15 mouse cellular contexts compared by ENCODE assay signal in genomic region chr13:59173840-59174239, GRCm38 (mm10).
DNase-seq lines count a peak whose midpoint lies in the region; ATAC-seq lines count a peak whose summit lies in the region.
"Had no signal": no experiment of that assay in that cellular context is flagged by ENCODE, and none has a peak within 500 bp of the region (broad histone marks: within the 10 kb centered on the region; RNA-seq: fewer than 3 reads in every experiment).

No protein-coding gene starts in this region.

- ATAC-seq in cerebellum, adult (ENCODE audit: insufficient number of reproducible peaks, low FRiP score, low TSS enrichment) = peak; percentile 26; the same call in 1 of the 2 replicates
- ATAC-seq: forebrain, embryonic 15.5 days; intestine, postnatal 0 days; Patski had no signal

- DNase-seq in cerebellum, postnatal 10 days = no peak
- peak; percentile 11 for DNase-seq in cerebellum, adult 9-11 months
- DNase-seq in cerebellum, adult 11 months = no peak
- peak; percentile 40 for DNase-seq in retina, postnatal 1 day
- DNase-seq in retina, embryonic 14.5 days (ENCODE audit: low spot score) = no peak
- DNase-seq: adrenal gland, postnatal 10 days; adrenal gland, postnatal 36 days; cerebellum, adult 8-10 months; gastrocnemius, postnatal 25 days; heart, adult 2 months; kidney, adult 2 months had no signal

Comparison
In these comparisons a context has a peak if more than half of its experiments do, and no peak if none do; other contexts are left out.
1. DNase-seq: peak in cerebellum, adult 9-11 months (single experiment) and retina, postnatal 1 day (single experiment); none in cerebellum, postnatal 10 days (0 of 2), cerebellum, adult 11 months (single experiment) and retina, embryonic 14.5 days (single experiment).